Mouse (Mus musculus): ENCODE results near the gene Tstd1.

The Tstd1 gene

DNA sequence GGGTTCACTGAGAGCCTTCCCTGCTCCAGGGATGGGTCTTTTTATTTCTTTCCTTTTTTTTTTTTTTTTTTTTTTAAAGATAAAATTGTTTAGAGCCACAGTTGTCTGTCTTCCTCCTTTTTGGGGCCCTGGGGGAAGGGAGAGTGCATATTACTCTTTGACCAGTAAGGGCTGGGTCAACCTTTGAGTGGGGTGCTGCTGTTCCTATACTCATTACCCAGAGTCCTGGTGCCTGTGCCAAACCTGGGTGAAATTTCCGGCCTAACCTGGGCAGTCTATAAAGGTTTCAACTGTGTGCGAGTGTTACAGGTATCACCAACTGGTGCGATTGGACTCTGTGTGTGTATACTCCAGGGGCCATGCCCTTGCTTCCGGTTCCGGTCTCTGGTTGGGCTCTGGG, at the start of gene Tstd1:
Tstd1 (plus strand) TSS at position 213 of the 400 bp plus-strand sequence.
- no peak for DNase-seq (ENCODE audit: low read depth, low spot score)

DNA sequence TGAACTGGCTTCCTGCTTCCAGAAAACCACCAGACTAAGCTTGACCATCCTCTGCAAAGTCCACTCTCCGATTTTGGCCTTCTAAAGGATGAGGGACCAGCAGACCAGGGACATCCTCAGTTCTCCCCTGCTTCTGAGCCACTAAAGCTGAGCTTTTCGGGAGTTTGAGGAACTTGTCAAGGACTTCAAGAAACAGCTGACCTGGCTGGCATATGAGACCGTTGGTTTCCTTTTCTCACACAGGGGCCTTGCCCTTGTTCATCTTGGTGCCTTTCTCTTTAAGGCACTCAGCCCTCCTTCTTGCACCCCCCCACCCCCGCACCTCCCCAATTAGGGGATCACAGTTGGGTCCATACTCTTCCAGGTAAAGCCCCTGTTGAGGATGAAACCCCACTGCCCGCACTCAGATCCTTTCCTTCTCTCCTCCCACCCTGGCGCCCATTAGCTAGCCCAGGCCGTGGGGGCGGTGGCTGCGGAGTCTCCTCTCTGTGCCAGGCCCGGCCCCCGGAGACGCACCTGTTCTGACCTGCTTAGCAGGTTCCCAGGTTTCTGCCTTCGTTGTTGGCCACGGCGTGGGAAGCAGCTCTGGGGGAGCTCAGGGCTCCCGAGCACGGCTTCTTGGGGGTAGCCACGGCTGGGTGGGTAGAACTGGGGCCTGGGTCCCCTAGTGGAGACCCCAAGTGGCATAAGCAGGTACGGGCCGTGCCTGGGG, 48.7 kb upstream of the Tstd1 start, which contains the start of gene Nectin4:
Nectin4 (plus strand) TSS at position 255 of the 712 bp plus-strand sequence.
- no peak for DNase-seq (ENCODE audit: low read depth, low spot score)

GRCm38 (mm10) chr1:171372880-171373279, 45.8 kb upstream of the Tstd1 start:
- no peak for DNase-seq (ENCODE audit: low read depth, low spot score)

DNA sequence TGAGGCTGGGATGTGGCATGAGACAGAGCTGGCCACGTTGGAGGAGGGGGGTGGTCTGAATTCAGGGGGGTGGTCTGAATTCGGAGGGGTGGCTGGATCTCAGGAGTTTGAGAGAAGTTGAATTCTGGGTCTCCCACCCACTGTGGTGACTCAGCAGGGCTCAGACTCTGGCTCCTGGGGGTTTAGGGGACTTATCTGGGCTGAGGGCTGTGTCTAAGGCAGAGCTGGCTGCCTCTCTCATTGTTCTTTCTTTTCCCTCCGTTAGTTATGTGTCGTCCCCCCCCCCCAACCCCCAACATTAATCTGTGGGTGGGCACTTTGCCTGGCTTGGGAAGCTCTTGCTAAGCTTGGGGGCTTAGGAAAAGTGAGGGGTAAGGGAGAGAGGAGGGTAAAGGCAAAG, 44.7 kb upstream of the Tstd1 start:
- no peak for DNase-seq (ENCODE audit: low read depth, low spot score)

DNA sequence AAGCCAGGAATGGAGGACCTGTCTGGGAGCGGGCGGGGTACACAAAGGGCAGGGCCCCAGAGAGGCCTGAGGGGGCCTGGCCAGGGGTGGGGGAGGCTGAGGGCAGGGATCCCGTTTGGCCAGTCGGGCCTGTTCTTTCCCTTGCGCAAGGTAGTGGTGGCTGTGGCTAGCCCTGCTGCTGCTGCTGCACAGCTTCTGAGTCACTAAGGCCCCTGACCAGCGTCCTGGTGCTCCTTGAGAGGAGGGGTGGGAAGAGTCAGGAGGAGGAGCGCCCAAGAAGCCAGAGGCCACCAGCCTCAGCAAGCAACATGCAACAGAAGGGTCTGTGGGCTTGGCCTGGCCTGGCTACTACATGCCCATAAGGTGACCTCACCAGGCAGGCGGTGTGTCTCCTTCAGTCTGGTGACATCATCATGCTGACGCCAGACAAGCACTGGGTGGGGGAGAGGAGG, 43.0 kb upstream of the Tstd1 start:
- DNase-seq (ENCODE audit: low read depth, low spot score) = no peak

- DNase-seq (ENCODE audit: low read depth, low spot score) = no peak
Measured at GRCm38 (mm10) chr1:171378298-171378697, 40.4 kb upstream of the Tstd1 start.

GRCm38 (mm10) chr1:171379935-171380599, 38.6 kb upstream of the Tstd1 start:
- DNase-seq (ENCODE audit: low read depth, low spot score) = no peak

- no peak for DNase-seq (ENCODE audit: low read depth, low spot score)
Measured at GRCm38 (mm10) chr1:171382096-171382620, 36.5 kb upstream of the Tstd1 start.

- no peak for DNase-seq (ENCODE audit: low read depth, low spot score)
Measured at GRCm38 (mm10) chr1:171384361-171384760, 34.3 kb upstream of the Tstd1 start.

DNA sequence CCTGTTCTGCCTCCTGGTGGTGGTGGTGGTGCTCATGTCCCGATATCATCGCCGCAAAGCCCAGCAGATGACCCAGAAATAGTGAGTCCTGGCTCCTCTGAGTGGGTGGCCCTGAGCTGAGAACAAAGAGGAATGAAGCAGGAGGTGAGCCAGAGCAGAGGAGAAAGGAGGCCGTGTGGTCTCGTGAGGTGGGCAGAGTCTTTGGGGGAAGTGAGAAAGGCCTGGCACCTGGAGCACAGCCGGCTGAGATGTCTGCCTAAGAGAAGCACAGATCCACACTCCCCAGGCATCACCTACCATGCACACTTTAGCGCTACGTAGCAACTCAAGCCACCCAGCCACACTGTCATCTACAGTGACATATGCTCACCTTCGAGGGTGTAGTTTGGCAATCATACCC, 33.5 kb upstream of the Tstd1 start:
- DNase-seq (ENCODE audit: low read depth, low spot score) = no peak

- DNase-seq (ENCODE audit: low read depth, low spot score) = no peak
Measured at GRCm38 (mm10) chr1:171387099-171387498, 31.6 kb upstream of the Tstd1 start.

- no peak for DNase-seq (ENCODE audit: low read depth, low spot score)
Measured at GRCm38 (mm10) chr1:171388376-171389102, 30.1 kb upstream of the Tstd1 start, which contains the start of gene Arhgap30. Arhgap30 (plus strand) TSS chr1:171388954.

GRCm38 (mm10) chr1:171390101-171390500, 28.6 kb upstream of the Tstd1 start:
- DNase-seq (ENCODE audit: low read depth, low spot score) = no peak

DNA sequence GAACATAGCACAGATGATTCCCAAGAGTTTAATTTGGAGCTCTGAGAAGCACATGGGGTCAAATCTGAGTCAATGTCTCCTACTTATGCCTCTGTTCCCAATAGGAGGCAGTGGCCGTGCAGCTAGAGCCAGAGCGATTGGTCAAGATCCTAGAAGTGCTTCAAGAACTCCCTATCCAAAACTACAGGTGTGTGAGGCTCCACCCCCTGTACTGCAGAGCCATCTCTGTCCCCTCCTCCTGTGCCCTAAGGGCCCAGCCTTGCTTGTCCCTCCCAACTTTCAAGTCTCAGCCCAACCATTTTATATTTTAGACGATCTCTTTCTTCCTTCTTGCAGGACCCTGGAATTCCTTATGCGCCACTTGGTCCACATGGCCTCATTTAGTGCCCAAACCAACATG, 16.9 kb upstream of the Tstd1 start:
- DNase-seq (ENCODE audit: low read depth, low spot score) = no peak

DNA sequence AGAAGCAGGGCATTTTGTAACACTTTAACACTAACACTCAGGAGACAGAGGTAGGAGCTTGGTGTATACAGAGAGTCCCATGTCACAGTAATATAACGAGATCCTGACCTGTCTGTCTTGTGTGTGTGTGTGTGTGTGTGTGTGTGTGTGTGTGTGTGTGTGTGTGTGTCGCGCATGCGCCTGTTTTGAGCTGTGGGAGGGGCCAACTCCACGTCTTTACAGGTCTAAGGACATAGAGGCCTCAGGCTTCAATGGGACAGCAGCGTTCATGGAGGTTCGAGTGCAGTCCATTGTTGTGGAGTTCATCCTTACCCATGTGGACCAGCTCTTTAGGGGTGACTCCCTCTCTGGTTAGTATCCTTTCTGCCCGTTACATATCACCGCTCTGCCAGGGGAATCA, 15.7 kb upstream of the Tstd1 start:
- no peak for DNase-seq (ENCODE audit: low read depth, low spot score)

DNA sequence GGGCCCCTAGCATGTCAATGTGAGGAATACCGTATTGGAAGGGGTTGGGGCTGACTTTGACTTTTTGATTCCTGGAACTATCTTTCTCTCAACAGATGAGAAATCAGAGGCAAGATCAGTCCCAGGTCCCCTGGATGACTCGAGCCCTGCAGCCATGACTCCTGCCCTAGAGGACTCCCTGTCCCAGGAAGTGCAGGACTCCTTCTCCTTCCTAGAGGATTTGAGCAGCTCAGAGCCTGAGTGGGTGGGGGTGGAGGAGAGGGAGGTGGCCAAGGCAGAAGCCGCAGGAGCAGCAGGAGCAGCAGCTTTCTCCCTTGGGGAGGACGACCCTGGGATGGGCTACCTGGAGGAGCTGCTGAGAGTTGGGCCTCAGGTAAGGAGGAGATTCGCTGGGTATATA, 11.4 kb upstream of the Tstd1 start:
- no peak for DNase-seq (ENCODE audit: low read depth, low spot score)

DNA sequence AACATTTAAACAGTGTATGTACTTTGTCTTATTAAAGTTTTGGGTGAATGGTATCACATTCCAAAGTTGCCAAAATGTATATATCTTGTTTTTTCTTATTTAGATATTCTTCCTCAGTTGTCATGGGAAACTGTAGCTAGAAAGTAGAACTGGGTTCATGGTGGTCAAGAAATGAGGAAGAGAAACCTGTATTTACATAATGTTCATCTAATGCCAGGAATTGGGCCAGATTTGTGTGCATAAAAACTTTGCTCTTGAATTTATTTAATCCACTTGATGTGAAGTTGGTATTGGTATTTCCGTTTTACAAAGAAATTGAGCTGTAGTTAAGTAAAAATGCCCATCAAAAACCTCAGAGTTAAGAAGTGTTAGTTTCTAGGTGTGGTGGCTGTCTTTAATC, 8.4 kb upstream of the Tstd1 start:
- no peak for DNase-seq (ENCODE audit: low read depth, low spot score)

- peak; percentile 79 for DNase-seq (ENCODE audit: low read depth, low spot score)
Measured at GRCm38 (mm10) chr1:171410947-171411484, 7.7 kb upstream of the Tstd1 start, which contains the start of gene Usf1. Usf1 (plus strand) TSS chr1:171411313.

GRCm38 (mm10) chr1:171411492-171411941, 7.2 kb upstream of the Tstd1 start:
- DNase-seq (ENCODE audit: low read depth, low spot score) = no peak

DNA sequence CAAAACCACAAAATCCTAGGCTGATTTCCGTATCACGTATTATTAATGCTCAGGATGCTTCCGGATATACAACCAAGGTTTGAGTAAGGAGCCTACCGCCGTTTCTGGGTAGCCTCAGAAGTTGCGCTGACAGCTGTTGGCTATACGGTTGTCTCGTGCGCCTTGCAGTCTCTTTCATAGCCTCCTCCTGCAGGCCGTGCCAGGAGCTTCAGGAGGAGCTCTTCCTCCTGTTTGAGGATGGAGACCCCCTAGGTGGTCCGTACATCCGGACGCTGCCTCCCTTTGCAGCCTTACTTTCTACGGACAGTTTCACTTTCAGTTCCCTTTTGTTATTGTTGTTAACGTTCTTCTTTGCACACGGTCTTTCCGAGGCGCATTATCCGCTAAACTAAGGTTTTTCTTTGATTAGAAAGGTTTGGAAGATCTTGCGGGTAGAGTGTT, 6.7 kb upstream of the Tstd1 start:
- no peak for DNase-seq (ENCODE audit: low read depth, low spot score)

DNA sequence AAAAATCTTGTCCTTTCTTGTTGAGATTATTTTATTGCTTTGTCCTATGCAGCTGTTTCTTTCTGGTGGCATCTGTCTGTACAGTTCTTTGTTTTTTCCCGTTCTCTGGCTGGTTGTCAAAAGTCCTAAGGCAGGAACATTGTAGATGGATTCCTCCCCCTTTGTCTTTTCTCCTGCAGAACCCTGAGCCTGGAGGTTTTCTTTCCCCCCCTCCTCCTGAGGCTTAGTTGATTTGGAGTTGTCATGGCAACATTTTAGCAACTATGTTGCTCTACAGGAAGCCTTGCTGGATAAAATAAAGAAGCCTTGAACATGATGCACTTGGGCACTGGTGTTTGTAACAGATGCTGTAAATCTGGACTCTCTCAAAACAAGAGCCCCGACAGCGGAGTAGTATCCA, 6.2 kb upstream of the Tstd1 start:
- no peak for DNase-seq (ENCODE audit: low read depth, low spot score)

- DNase-seq (ENCODE audit: low read depth, low spot score) = no peak
Measured at GRCm38 (mm10) chr1:171413608-171414007, 5.1 kb upstream of the Tstd1 start.

All from c-Kit-negative CD71-positive TER-119-positive erythroid progenitor cells, embryonic 14.5 days (primary cell).